Mouse (Mus musculus): Measurements from ENCODE around the gene Ptprn.

Gene Ptprn

DNA sequence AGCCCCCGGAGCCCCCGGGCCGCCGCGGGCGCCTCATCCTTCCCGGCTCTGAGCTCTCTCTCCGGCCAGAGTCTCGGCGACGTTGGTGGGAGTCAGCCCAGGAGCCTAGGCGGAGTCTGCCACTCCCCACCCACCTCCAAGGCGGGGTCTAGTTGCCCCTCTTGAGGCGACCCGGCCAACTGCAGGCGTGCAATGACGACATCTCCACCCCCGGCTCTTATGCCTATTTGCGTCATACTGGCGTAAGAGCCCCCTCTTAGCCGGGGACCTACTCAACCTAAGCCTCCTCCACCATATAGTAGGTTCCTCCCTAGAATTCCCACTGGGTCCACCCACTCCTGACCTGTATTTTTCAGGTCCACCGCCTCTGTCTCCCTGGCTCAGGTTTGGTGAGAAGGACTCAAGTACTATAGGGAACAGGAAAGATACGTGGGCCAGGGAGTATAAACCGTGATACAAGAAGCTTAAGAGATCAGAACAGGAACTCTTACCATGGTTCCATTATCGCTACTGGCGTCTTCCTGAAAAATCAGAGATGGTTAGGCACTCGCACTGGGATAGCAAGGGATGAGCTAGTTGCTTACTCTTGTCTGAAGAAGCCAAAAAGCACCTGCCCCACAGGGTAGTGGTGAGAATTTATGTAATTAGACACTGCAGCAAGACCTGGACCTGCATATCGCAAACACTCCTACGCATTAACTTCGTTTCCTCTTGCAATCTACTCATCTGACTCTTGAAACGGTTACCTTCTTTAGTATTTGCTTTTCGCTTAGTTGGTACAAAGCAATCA lies at the start of gene Ptprn:
Gene Ptprn (minus strand): TSS at position 412 of the 790 bp plus-strand sequence.
- in situ Hi-C loops (cut with MboI; ENCODE audit: unreplicated experiment in 2 of 2): no loop called here

GRCm38 (mm10) chr1:75311694-75312093 lies 47.4 kb upstream of the Ptprn start:
- in situ Hi-C loops (cut with MboI; ENCODE audit: unreplicated experiment in 2 of 2): loop anchor here (10.0 kb wide), 3 partner anchors 57 to 253 kb away; partner anchors contain the start of gene Gmppa (in 1 of the 2)

- in situ Hi-C loops (cut with MboI; ENCODE audit: unreplicated experiment in 2 of 2): no loop called here
Measured at GRCm38 (mm10) chr1:75304662-75305061, 40.4 kb upstream of the Ptprn start.

- in situ Hi-C loops (cut with MboI; ENCODE audit: unreplicated experiment in 2 of 2): no loop called here
Measured at GRCm38 (mm10) chr1:75294294-75294693, 30.0 kb upstream of the Ptprn start.

DNA sequence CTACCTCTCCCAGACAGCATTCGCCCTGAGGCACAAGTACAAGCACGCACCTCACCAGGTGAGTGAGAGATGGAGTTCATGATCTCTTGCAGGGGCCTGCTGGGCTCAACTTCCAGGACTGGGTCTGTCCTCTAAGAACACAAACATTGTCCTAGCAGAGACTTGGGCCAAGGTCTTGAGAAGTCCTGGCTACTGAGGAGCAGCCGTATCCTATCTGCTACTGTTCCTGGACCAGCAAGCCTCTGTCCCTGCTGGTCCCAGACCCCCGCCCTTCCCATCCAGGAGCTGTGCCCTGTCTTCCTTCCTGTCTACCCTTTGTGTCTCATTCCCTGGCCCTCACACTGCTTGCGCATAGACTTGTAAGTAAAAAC lies 29.0 kb upstream of the Ptprn start:
- in situ Hi-C loops (cut with MboI; ENCODE audit: unreplicated experiment in 2 of 2): no loop called here

GRCm38 (mm10) chr1:75292476-75293330 lies 28.4 kb upstream of the Ptprn start:
- in situ Hi-C loops (cut with MboI; ENCODE audit: unreplicated experiment in 2 of 2): no loop called here

- in situ Hi-C loops (cut with MboI; ENCODE audit: unreplicated experiment in 2 of 2): no loop called here
Measured at GRCm38 (mm10) chr1:75291321-75291720, 27.0 kb upstream of the Ptprn start.

DNA sequence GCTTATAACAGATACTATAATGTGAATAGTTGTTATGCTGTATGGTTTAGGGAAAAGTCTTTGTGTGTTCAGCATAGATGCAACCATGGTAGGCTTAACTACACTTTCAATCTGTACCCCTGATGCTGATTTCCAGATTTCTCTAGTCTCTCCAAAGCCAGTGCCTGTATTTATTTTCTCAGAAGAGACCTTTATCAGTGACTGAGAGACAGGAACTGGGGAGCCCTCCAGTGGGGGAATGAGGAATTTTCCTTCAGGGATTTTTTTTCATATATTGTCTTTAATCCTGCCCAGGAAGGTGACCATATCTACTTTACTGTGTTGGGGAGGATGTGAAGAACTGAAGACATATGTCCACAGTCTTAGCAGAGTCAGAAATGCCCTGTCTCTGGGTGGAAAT lies 26.3 kb upstream of the Ptprn start:
- in situ Hi-C loops (cut with MboI; ENCODE audit: unreplicated experiment in 2 of 2): no loop called here

DNA sequence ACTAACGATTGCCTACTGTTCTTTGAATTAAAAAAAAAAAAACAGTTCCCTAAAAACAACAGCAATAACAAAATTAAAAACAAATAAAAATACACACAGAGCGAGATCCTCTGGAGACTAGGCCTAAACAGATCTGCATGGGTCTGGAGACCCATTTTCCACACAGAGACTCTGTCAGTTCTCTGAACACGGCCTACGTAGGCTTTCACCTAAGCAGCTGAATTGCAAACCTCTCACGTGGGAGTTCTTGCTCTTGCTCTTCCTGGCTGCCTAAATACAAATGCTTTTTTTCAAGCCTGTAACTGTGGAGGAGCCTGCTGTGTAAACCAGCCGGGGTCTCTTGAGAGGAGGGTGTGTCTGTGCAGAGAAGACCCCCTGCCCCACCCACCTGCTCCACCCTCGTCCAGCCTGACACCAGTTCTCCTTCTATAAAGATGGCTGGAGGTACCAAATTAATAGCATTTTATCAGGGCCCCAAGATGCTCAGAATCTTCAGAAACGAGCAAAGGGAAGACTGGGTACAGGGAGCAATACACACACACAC lies 25.7 kb upstream of the Ptprn start:
- in situ Hi-C loops (cut with MboI; ENCODE audit: unreplicated experiment in 2 of 2): loop anchor here in 1 of 2 experiments (10.0 kb wide), 1 partner anchor 345 kb away; no protein-coding TSS in a partner anchor

DNA sequence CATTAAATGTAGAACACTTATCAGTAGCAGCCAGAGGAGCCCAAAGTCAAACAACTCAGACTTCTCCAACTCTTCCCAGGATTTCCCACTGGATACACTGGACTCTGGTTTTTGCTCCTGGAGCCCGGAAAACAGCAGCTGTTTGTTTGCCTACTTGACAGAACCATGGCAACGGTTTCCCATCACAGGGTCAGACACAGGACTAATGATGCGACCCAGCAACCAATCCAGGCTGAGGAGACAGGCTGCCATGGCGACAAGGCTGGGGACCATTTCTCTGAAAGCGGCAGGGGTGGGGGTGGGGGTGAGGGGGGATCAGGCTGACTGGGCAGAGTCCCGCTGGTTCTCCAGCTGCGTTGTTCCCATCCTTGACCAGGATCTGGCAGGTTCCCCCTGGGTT lies 25.1 kb upstream of the Ptprn start:
- in situ Hi-C loops (cut with MboI; ENCODE audit: unreplicated experiment in 2 of 2): loop anchor here in 1 of 2 experiments (10.0 kb wide), 1 partner anchor 345 kb away; no protein-coding TSS in a partner anchor

DNA sequence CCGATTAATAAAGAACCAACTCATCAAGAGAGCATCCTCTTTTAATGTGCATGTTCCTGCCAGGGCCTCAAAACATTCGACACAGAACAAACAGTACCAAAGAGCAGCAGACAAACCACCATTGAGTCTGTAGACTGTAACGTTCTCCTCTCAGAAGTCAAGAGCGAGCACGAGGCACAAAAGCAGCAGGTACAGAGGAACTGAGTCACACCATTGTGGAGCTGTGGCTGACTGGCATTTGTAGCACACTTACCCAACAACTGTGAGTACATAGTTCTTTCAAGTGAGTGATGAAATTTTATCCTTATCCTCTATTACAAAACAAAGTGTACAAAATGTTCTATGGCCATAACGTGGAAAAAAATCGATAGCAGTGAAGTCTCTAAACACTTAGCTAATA lies 20.6 kb upstream of the Ptprn start:
- in situ Hi-C loops (cut with MboI; ENCODE audit: unreplicated experiment in 2 of 2): loop anchor here in 1 of 2 experiments (10.0 kb wide), 1 partner anchor 340 kb away; no protein-coding TSS in a partner anchor

GRCm38 (mm10) chr1:75283017-75283416 lies 18.7 kb upstream of the Ptprn start:
- in situ Hi-C loops (cut with MboI; ENCODE audit: unreplicated experiment in 2 of 2): loop anchor here in 1 of 2 experiments (10.0 kb wide), 1 partner anchor 338 kb away; no protein-coding TSS in a partner anchor

GRCm38 (mm10) chr1:75278228-75278627 lies 13.9 kb upstream of the Ptprn start, which contains the start of gene Resp18:
Gene Resp18, minus strand, starts transcription at chr1:75278415.
- in situ Hi-C loops (cut with MboI; ENCODE audit: unreplicated experiment in 2 of 2): no loop called here

DNA sequence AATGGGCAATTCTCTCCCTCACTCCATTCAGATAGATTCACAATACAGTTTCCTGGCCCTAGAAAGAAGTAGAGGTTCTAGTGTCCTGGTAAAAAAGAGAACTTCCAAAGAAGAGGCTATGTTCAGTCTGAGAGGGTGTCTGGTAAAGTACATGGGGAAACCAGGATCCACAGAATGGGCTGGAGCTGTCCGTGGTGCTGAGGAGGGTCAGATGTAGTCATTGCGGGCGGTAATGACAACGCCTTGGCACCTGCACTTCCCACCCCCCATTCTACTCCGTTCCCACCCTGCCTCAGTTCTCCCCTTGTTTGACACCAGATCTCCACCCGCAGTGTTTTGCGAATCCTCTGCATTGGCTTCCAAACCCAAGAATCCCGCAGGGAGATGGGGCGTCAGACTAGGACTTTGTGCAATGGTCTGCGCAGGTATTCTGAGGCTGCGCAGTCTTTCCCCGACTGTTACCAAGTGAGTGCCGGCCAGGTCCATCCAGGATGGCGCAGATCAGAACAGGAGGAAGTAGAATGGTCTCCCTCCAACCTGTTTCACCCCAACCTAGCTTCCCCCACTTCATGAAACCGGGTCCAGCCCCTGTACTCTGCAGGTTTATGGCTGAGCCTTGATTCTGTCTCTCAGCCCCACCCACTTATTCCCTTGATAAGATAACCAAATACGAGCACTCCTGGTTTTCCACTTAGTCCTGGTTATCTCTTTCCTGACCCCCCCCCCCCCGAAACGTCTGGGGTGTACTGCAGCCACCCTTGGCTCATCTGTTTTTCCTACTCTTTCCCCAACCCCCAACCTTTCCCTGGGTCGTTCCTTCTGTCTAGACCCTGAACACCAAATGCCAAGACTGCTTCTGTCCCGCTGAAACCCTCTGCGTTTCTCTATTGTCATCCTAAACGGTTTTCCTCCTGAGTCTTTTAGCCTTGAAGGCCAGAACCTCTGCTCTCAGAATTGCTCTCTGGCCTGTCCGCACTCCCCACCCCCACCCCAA lies 13.2 kb upstream of the Ptprn start:
- in situ Hi-C loops (cut with MboI; ENCODE audit: unreplicated experiment in 2 of 2): no loop called here

GRCm38 (mm10) chr1:75262969-75263951 lies 1.0 kb downstream of the Ptprn start:
- in situ Hi-C loops (cut with MboI; ENCODE audit: unreplicated experiment in 2 of 2): no loop called here

DNA sequence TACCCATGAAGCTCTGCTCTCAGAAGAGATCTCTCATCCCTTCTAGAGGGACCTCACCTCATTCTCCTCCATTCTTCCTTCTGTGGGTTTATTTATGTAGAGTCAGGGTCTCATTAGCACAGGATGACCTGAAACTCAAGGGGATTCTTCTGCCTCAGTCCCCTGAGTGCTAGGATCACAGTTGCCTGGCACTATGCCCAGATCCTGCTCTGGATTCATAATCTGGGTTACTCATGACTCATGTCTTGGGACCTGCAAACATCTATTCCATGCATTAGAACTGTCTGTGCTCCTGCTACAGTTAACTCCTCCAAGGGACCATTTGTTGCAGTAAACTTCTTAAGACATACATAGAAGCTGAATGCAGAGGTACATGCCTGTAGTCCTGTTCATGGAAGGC lies 3.0 kb downstream of the Ptprn start:
- in situ Hi-C loops (cut with MboI; ENCODE audit: unreplicated experiment in 2 of 2): no loop called here

GRCm38 (mm10) chr1:75255516-75256046 lies 8.7 kb downstream of the Ptprn start:
- in situ Hi-C loops (cut with MboI; ENCODE audit: unreplicated experiment in 2 of 2): loop anchor here (10.0 kb wide), 2 partner anchors 59 to 209 kb away; partner anchors contain the start of gene Dnpep (in 1 of the 2)

- in situ Hi-C loops (cut with MboI; ENCODE audit: unreplicated experiment in 2 of 2): loop anchor here (5.0 to 10.0 kb wide), 4 partner anchors 60 to 210 kb away; partner anchors contain the start of genes Abcb6 (in 2 of the 2) and Dnpep (in 2 of the 2)
Measured at GRCm38 (mm10) chr1:75254625-75255013, 9.7 kb downstream of the Ptprn start.
